8 mouse cellular contexts compared by ENCODE assay signal in the genomic region with DNA sequence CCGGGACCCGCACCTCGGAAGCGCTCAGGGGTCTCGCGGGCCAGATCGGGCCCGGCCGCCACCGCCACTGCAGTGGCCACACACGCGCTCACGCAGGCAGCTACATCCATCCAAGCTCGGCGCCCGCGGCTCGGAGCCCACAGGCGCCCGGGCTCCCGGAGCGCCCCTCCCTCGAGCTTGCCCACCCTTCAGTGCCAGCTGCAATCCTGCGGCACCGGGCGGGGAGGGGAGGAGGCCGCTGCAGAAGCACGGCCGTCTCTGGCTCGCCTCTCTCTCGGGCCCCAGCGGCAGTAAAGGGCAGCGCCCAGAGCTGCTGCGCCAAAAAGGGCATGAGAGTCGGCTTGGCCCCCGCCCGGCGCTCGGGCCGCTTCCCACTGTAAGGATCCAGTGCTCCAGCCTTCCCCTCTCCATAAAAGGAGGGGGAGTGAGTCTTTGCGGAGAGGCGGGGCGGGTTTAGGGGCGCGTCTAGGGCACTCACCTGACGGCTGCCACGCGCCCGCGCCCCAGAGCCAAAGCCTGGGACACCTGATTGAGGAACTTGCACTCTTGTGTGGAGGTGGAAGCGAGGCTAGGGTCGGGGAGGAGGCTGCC. TPM values are rescaled to one million over a fixed set of nuclear protein-coding genes. Genes with fewer than 3 reads are reported as not detected.
DNase-seq lines count a peak whose midpoint lies in the region; ATAC-seq lines count a peak whose summit lies in the region.

No protein-coding gene starts in this region.

- intact Hi-C loops in left cerebral cortex, postnatal 10 days (cut with DNase I), result loop anchor here (5.0 to 10.0 kb wide), 2 partner anchors 144 to 179 kb away; no protein-coding TSS in a partner anchor

- ATAC-seq in megakaryocyte, adult 5-6 weeks (ENCODE audit: poor library complexity, severe bottlenecking), result peak; percentile 55
- no peak for ATAC-seq in erythroblast, adult 5-6 weeks (replicated peaks; ENCODE audit: low FRiP score, poor library complexity, severe bottlenecking)

- DNase-seq in adrenal gland, adult 18-20 months (ENCODE audit: low spot score in 2 of 2), result peak; percentile 64 to 71
- DNase-seq in embryo, embryonic 10 days (ENCODE audit: low spot score), result peak; percentile 75
- DNase-seq in gastrocnemius, postnatal 25 days, result peak; percentile 89
- DNase-seq in induced T-regulatory cell, adult 2 months (ENCODE audit: low read depth), result peak; percentile 15
- peak; percentile 38 to 88 for DNase-seq in left cerebral cortex, postnatal 10 days (ENCODE audit: extremely low spot score in 1 of 2, low spot score in 2 of 2)
- peak; percentile 71 for DNase-seq in right cerebral cortex, postnatal 4 days

RNA-seq across cellular contexts. Expression of a gene that starts 1.4 kb away (rescaled TPM):
- 10 to 100 TPM; 24.6 to 34.8 TPM for total RNA-seq in adrenal gland, adult 18-20 months (2021)
- total RNA-seq in gastrocnemius, postnatal 25 days (2021), result 10 to 100 TPM; 22.2 to 22.3 TPM
- total RNA-seq in left cerebral cortex, postnatal 10 days (2021), result 10 to 100 TPM; 54.6 to 58.0 TPM
- 0.13 and 0.75 TPM in 2 replicates for total RNA-seq in megakaryocyte, adult 5-6 weeks (2015)
- 0.07 and 0.12 TPM in 2 replicates for total RNA-seq in megakaryocyte, adult 5-6 weeks (2017)
- not detected in 2 replicates for total RNA-seq in erythroblast, adult 5-6 weeks (2015; ENCODE audit: low replicate concordance)
- total RNA-seq in erythroblast, adult 5-6 weeks (2017; ENCODE audit: low replicate concordance), result not detected in 2 replicates

Comparison
In these comparisons a context has a peak if more than half of its experiments do, and no peak if none do; other contexts are left out.
1. DNase-seq: peak in every context shown above with its lines; median percentile 89 in gastrocnemius, postnatal 25 days; 75 in embryo, embryonic 10 days; 71 in right cerebral cortex, postnatal 4 days; 68 in adrenal gland, adult 18-20 months; 63 in left cerebral cortex, postnatal 10 days; 15 in induced T-regulatory cell, adult 2 months.
2. RNA of a gene that starts 1.4 kb away (total RNA-seq): 54.6 to 58.0 TPM in left cerebral cortex, postnatal 10 days, 24.6 to 34.8 TPM in adrenal gland, adult 18-20 months and 22.2 to 22.3 TPM in gastrocnemius, postnatal 25 days; 0.07 to 0.75 TPM in megakaryocyte, adult 5-6 weeks and not detected in erythroblast, adult 5-6 weeks; every median in the first group is over 10 times any median in the second.